Mouse (Mus musculus) intestine, postnatal 0 days (tissue): ENCODE measurements around the gene Sec24a. TPM values are rescaled to one million over a fixed set of nuclear protein-coding genes. Genes with fewer than 3 reads are reported as not detected.

ENCODE experiments used
- ATAC-seq: fragments of 200-750 bp; cut with Nextera tagmentation; 2 replicates; pipeline ENCODE4 v1.8.0; 2017; ENCODE audit warnings: mild to moderate bottlenecking, moderate TSS enrichment, moderate library complexity
- H3K27ac ChIP-seq: fragments of 300-500 bp; sonication (generic); 2 replicates; pipeline ENCODE4 v1.5.1; 2014; ENCODE audit warnings: mild to moderate bottlenecking, low read depth, low read length, moderate library complexity
- H3K27me3 ChIP-seq: fragments of 300-500 bp; sonication (generic); replicated peaks from 2 replicates; pipeline ENCODE4 v1.6.1; 2014; ENCODE audit warnings: low read length, mixed read lengths; ENCODE audit not compliant: control insufficient read depth, insufficient read depth
- H3K36me3 ChIP-seq: fragments of 300-500 bp; sonication (generic); 2 replicates; pipeline ENCODE4 v1.6.1; 2014; ENCODE audit warnings: mild to moderate bottlenecking, moderate library complexity; ENCODE audit not compliant: control insufficient read depth, insufficient read depth
- H3K4me1 ChIP-seq: fragments of 300-500 bp; sonication (generic); replicated peaks from 2 replicates; pipeline ENCODE4 v1.6.1; 2014; ENCODE audit warnings: antibody characterized with exemption, low read length, mixed read lengths; ENCODE audit not compliant: control insufficient read depth, insufficient read depth
- H3K4me2 ChIP-seq: fragments of 300-500 bp; sonication (generic); replicated peaks from 2 replicates; pipeline ENCODE4 v1.6.1; 2014; ENCODE audit warnings: low read depth, mild to moderate bottlenecking, moderate library complexity
- H3K4me3 ChIP-seq: fragments of 300-500 bp; sonication (generic); 2 replicates; pipeline ENCODE4 v1.5.1; 2014; ENCODE audit warnings: low read depth, low read length
- H3K9ac ChIP-seq: fragments of 300-500 bp; sonication (generic); 2 replicates; pipeline ENCODE4 v1.6.1; 2014; ENCODE audit warnings: mild to moderate bottlenecking, low read depth, low read length
- H3K9me3 ChIP-seq: fragments of 300-500 bp; sonication (generic); 2 replicates; pipeline ENCODE4 v1.6.1; 2016; ENCODE audit warnings: mixed run types; ENCODE audit not compliant: control insufficient read depth
- CTCF ChIP-seq: sonication (generic); IDR thresholded peaks from 2 replicates; pipeline ENCODE4 v1.5.1; 2016; ENCODE audit warnings: low read depth, mild to moderate bottlenecking, control low read depth, antibody characterized with exemption, moderate library complexity
- WGBS: fragments of 180-500 bp; shearing (Covaris S2); extraction: QIAGEN DNeasy Blood & Tissue Kit; methylation state at CpG from one replicate; pipeline ENCODE4 v1.1.7; 2014; 5-methylcytosine and 5-hydroxymethylcytosine counted together
- polyA plus RNA-seq: library from polyadenylated mRNA; unstranded; fragments of >200 nt; fragmentation: Nextera tagmentation; extraction: Ambion mirVana; gene quantifications from 2 replicates; pipeline ENCODE4 v1.2.1, GENCODE M21; 2015

Sec24a gene
- polyA plus RNA-seq, 1 experiment from 2014 or later: 47.1 TPM

- 4% methylated on average over 7 of the region's 7 CpGs for WGBS
These were observed 113.6 kb downstream of the Sec24a start for GRCm38 (mm10) chr11:51649889-51650199.

DNA sequence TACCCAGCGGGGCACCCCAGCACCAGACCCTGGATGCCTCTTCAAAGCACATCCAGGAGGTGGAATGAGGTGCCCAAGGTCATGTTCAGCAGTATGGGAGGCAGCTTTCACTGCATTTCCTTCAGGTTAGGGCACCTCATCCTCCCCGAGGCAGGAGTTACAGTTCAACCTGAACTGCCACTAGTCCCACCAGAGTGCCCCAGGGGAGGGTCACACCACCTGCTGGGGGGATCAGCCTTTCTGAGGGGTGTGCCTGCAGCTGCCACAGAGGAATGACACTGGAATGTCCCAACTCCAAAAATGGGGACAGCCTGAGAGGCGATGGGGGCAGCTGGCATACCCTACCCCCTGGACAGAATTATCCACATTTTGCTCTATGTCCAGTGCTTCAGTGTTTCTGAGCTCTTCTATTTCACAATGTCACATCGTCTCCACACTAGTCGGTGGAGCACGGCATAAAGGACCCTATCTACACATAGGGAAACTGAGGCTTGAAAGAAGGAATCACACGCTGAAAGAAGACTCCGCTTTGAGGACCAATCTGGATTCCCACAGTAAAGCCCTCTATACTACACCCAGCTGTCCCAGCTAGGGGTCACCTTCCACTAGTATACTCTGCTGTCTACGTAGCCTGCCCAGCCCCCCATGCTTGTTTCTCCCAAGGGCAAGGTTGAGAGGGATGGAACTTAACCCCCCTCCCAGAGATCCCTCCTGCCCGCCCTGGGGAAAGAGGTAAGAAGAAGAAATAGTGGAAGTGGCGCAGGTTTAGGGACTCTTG is 114.1 kb downstream of the Sec24a start:
- H3K27ac ChIP-seq: no peak overlapping the region

More at GRCm38 (mm10) chr11:51649889-51650199, 113.6 kb downstream of the Sec24a start:
- Histone ChIP-seq H3K4me1 (peaks cover 8% of the 10 kb centered on the region), H3K4me3 (peak overlapping the region; percentile 65), H3K27me3 (no peaks in the 10 kb centered on the region), H3K36me3 (peaks cover 10% of the 10 kb centered on the region), H3K9ac (peak overlapping the region; percentile 57), H3K27ac (peak overlapping the region; percentile 64; the same call in 1 of the 2 replicates), H3K9me3 (no peaks in the 10 kb centered on the region), H3K4me2 (peak overlapping the region; percentile 95)
- TF ChIP-seq CTCF: no peak
- no peak for ATAC-seq

GRCm38 (mm10) chr11:51648566-51648965 is 114.9 kb downstream of the Sec24a start:
- no peak for ATAC-seq
- TF ChIP-seq CTCF: no peak
- H3K27me3 ChIP-seq: no peaks in the 10 kb centered on the region
- H3K27ac ChIP-seq: no peak overlapping the region
- H3K9ac ChIP-seq: no peak overlapping the region
- WGBS: 34% methylated on average over 3 of the region's 3 CpGs
- H3K4me2 ChIP-seq: peak overlapping the region; percentile 95
- H3K9me3 ChIP-seq: no peaks in the 10 kb centered on the region
- no peak overlapping the region for H3K4me3 ChIP-seq
- H3K36me3 ChIP-seq: peaks cover 18% of the 10 kb centered on the region
- H3K4me1 ChIP-seq: peaks cover 8% of the 10 kb centered on the region

More for the DNA sequence above, 114.1 kb downstream of the Sec24a start:
- 51% methylated on average over 11 of the region's 11 CpGs for WGBS
- H3K4me2 ChIP-seq: peak overlapping the region; percentile 95
- no peaks in the 10 kb centered on the region for H3K27me3 ChIP-seq
- H3K4me3 ChIP-seq: peak overlapping the region; percentile 65
- peaks cover 8% of the 10 kb centered on the region for H3K4me1 ChIP-seq
- H3K36me3 ChIP-seq: peaks cover 11% of the 10 kb centered on the region
- H3K9ac ChIP-seq: peak overlapping the region; percentile 57
- ATAC-seq: no peak
- no peak for TF ChIP-seq CTCF
- H3K9me3 ChIP-seq: no peaks in the 10 kb centered on the region

GRCm38 (mm10) chr11:51646751-51647667 is 116.4 kb downstream of the Sec24a start:
- TF ChIP-seq CTCF: no peak
- Histone ChIP-seq H3K4me1 (peaks cover 8% of the 10 kb centered on the region), H3K36me3 (peaks cover 21% of the 10 kb centered on the region), H3K27me3 (no peaks in the 10 kb centered on the region), H3K27ac (peak overlapping the region; percentile 62), H3K4me2 (peak overlapping the region; percentile 21), H3K9ac (no peak overlapping the region), H3K9me3 (no peaks in the 10 kb centered on the region), H3K4me3 (no peak overlapping the region)
- ATAC-seq: peak; percentile 22; the same call in 1 of the 2 replicates
- WGBS: 52% methylated on average over 15 of the region's 15 CpGs

- WGBS: 83% methylated on average over 7 of the region's 7 CpGs
- Histone ChIP-seq H3K36me3 (peaks cover 21% of the 10 kb centered on the region), H3K9me3 (no peaks in the 10 kb centered on the region), H3K4me3 (no peak overlapping the region), H3K4me1 (peaks cover 8% of the 10 kb centered on the region), H3K9ac (no peak overlapping the region), H3K27me3 (no peaks in the 10 kb centered on the region), H3K27ac (no peak overlapping the region), H3K4me2 (no peak overlapping the region)
- no peak for ATAC-seq
- no peak for TF ChIP-seq CTCF
These were observed 117.2 kb downstream of the Sec24a start for GRCm38 (mm10) chr11:51646245-51646644.

DNA sequence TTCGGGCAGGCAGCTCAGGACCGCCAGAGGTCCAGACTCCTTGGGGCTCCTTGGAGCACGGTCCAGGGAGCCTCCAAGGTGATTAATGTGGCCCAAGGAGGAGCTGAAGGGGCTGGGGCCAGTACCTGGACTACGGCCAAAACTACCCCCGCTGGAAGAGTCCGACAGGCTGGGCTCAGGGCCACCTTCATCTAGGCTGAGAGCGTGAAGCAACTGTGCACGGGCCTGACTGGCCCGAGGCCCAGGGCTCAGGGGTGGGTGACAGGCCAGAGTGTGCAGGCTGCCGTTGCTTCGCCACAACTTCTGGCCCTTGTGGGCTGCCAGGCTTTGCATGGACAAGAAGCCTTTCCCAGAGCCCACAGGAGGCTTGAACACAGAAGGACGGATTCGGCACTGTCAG is 118.1 kb downstream of the Sec24a start:
- Histone ChIP-seq H3K9me3 (no peaks in the 10 kb centered on the region), H3K4me1 (peaks cover 8% of the 10 kb centered on the region), H3K4me3 (no peak overlapping the region), H3K27me3 (no peaks in the 10 kb centered on the region), H3K9ac (no peak overlapping the region), H3K36me3 (peaks cover 21% of the 10 kb centered on the region), H3K27ac (no peak overlapping the region), H3K4me2 (no peak overlapping the region)
- WGBS: 75% methylated on average over 13 of the region's 13 CpGs
- ATAC-seq: no peak
- no peak for TF ChIP-seq CTCF
